Mouse (Mus musculus): Measurements from ENCODE around the gene Fgf2. TPM values are rescaled to one million over a fixed set of nuclear protein-coding genes. Genes with fewer than 3 reads are reported as not detected.

The Fgf2 gene
- polyA plus RNA-seq, 1 experiment from 2014 or later, result 0.38 TPM

DNA sequence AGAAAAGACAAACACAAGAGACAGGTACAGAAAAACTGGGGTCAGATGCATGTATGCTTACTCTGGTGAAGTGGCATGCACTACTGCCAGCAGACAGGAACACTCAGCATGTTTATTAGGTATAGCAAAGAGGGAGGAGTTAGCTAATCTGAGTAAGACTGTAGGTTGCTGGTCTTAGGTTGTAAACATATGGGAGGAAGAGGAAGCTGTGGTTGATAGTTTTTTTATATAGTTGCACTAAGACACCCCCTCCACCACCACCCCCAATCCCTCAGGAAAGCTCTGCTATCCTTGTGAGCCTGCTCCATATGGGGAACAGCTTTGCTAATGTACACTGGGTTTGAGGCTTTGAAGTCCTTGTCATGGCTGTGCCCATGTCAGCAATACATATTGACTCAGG, 82.2 kb downstream of the Fgf2 start:
- DNase-seq (ENCODE audit: low spot score), result no peak
- no peaks in the 10 kb centered on the region for H3K27me3 ChIP-seq (ENCODE audit: insufficient read depth, poor library complexity, severe bottlenecking)
- no peak overlapping the region for H3K4me3 ChIP-seq
- no peak overlapping the region for H3K27ac ChIP-seq
- H3K4me1 ChIP-seq (replicated peaks), result no peaks in the 10 kb centered on the region
- peaks cover 78% of the 10 kb centered on the region for H3K36me3 ChIP-seq
- H3K9me3 ChIP-seq, result no peaks in the 10 kb centered on the region

DNA sequence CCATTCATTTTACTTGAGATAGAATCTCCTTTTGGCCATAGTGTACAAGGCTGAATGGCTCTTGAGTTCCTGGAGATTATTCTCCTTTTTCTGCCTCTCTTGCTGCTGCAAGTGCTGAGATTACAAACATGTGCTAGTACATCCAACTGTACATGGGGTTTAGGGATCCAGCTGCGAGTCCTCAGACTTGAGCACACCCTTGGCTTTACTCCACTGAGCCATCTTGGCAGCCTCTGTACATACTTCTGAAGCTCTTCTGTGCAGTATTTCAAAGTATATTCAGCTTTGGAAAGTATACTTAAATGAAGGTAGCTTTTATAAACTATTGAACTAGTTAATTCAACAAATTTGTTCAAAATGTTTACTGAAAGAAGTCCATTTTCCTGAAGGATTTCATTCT, 91.6 kb downstream of the Fgf2 start:
- no peak for DNase-seq (ENCODE audit: low spot score)
- no peak overlapping the region for H3K27ac ChIP-seq
- H3K27me3 ChIP-seq (ENCODE audit: insufficient read depth, poor library complexity, severe bottlenecking), result no peaks in the 10 kb centered on the region
- no peak overlapping the region for H3K4me3 ChIP-seq
- no peaks in the 10 kb centered on the region for H3K9me3 ChIP-seq
- WGBS, result 85% methylated on average over 1 of the region's 1 CpGs
- peaks cover 65% of the 10 kb centered on the region for H3K36me3 ChIP-seq
- H3K4me1 ChIP-seq (replicated peaks), result no peaks in the 10 kb centered on the region

- H3K36me3 ChIP-seq, result peaks cover 38% of the 10 kb centered on the region
- 97% methylated on average over 2 of the region's 2 CpGs for WGBS
These were observed 95.3 kb downstream of the Fgf2 start for GRCm38 (mm10) chr3:37443409-37443808.

GRCm38 (mm10) chr3:37455992-37456391, 107.8 kb downstream of the Fgf2 start:
- WGBS, result 88% methylated on average over 1 of the region's 1 CpGs

More at GRCm38 (mm10) chr3:37443409-37443808, 95.3 kb downstream of the Fgf2 start:
- H3K27ac ChIP-seq, result no peak overlapping the region
- H3K27me3 ChIP-seq (ENCODE audit: insufficient read depth, poor library complexity, severe bottlenecking), result no peaks in the 10 kb centered on the region
- DNase-seq (ENCODE audit: low spot score), result no peak
- no peaks in the 10 kb centered on the region for H3K9me3 ChIP-seq
- H3K4me1 ChIP-seq (replicated peaks), result no peaks in the 10 kb centered on the region
- no peak overlapping the region for H3K4me3 ChIP-seq

More at GRCm38 (mm10) chr3:37455992-37456391, 107.8 kb downstream of the Fgf2 start:
- Histone ChIP-seq H3K9me3 (no peaks in the 10 kb centered on the region), H3K4me1 (replicated peaks) (no peaks in the 10 kb centered on the region), H3K27me3 (ENCODE audit: insufficient read depth, poor library complexity, severe bottlenecking) (no peaks in the 10 kb centered on the region), H3K27ac (no peak overlapping the region), H3K4me3 (no peak overlapping the region), H3K36me3 (peaks cover 13% of the 10 kb centered on the region)
- no peak for DNase-seq (ENCODE audit: low spot score)

Other genes starting within 250 kb of the Fgf2 start
- gene Il2, start 222.4 kb upstream of the Fgf2 start, polyA plus RNA-seq (2016; fragmentation: Nextera tagmentation; extraction: Ambion mirVana), result 0.18 and 0.35 TPM in 2 replicates
- gene Il21, start 115.7 kb upstream of the Fgf2 start, polyA plus RNA-seq (2016; fragmentation: Nextera tagmentation; extraction: Ambion mirVana), result not detected in 2 replicates
- 5.6 and 7.5 TPM in 2 replicates for gene Bbs12, start 35.8 kb upstream of the Fgf2 start, polyA plus RNA-seq (2016; fragmentation: Nextera tagmentation; extraction: Ambion mirVana)
- 2.0 and 2.4 TPM in 2 replicates for gene Cetn4, start 35.6 kb upstream of the Fgf2 start, polyA plus RNA-seq (2016; fragmentation: Nextera tagmentation; extraction: Ambion mirVana)
- 43.4 and 44.1 TPM in 2 replicates for gene Spata5, start 71.5 kb downstream of the Fgf2 start, polyA plus RNA-seq (2016; fragmentation: Nextera tagmentation; extraction: Ambion mirVana)
- gene Nudt6, start 71.9 kb downstream of the Fgf2 start, polyA plus RNA-seq (2016; fragmentation: Nextera tagmentation; extraction: Ambion mirVana), result 3.4 and 4.9 TPM in 2 replicates